ENCODE assay signal across 8 mouse cellular contexts in the genomic region with DNA sequence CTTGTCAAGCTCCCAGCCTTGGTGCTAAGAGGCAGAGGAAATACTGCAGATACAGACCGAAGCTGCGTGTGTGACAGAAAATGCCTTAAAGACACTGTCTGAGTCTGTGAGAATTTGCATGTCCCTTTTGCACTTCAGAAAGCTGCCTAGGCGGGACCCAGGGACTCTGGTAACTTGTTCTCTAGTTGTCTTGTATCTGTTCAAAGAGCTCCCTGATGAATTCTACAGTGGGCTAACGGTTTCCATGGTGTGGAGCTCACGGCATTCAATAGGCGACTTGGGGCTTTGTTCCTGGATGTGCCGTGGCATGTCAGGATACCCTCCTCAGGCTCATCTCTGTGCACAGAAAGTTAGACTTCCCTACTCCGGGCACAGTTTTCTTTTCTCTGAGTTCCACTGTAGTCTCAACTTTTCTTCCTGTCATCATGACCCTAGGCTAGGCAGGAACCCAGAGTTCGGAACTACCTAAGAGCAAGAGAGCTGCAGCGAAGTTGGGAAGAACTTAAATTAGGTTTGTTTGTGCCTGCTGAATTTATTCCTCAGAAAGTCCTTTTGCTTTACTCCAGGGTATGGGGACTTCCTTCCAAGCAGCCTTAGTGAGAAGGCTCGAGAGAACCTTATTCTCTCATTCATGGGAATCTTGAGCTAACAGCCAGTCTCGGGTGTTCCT.
DNase-seq lines count a peak whose midpoint lies in the region; ATAC-seq and TF ChIP-seq lines count a peak whose summit lies in the region.

No protein-coding gene starts in this region.

- DNase-seq in lung, embryonic 14.5 days = peak; percentile 45
- no peak for DNase-seq in lung, postnatal 10 days
- DNase-seq in right cerebral cortex, adult 18-20 months = no peak
- DNase-seq in MN1 (ENCODE audit: low spot score) = no peak
- no peak for DNase-seq in adrenal gland, adult 2 months

- 15% methylated on average over 12 of the region's 12 CpGs for WGBS in lung, embryonic 14.5 days
- 13% methylated on average over 12 of the region's 12 CpGs for WGBS in limb, embryonic 12.5 days
- 62% methylated on average over 12 of the region's 12 CpGs for WGBS in olfactory bulb, adult 2 months

- no peak for TF ChIP-seq CTCF in lung, embryonic 14.5 days (IDR thresholded peaks at IDR 0.05; ENCODE audit: low read depth)
- TF ChIP-seq CTCF in embryonic fibroblast, embryonic 13.5 days (IDR thresholded peaks at IDR 0.05; ENCODE audit: borderline replicate concordance, insufficient read depth, low read length) = no peak
- TF ChIP-seq CTCF in olfactory bulb, adult 2 months (IDR thresholded peaks at IDR 0.05; ENCODE audit: insufficient read depth, low read depth, low read length) = no peak

- H3K4me1 ChIP-seq in lung, embryonic 14.5 days (ENCODE audit: insufficient read depth) = peaks cover 35% of the 10 kb centered on the region
- peaks cover 6% of the 10 kb centered on the region; the same call in 1 of the 2 replicates for H3K4me1 ChIP-seq in embryonic fibroblast, embryonic 13.5 days (ENCODE audit: control insufficient read depth, insufficient read depth, low read length)
- peaks cover 54% of the 10 kb centered on the region for H3K4me1 ChIP-seq in limb, embryonic 12.5 days (replicated peaks)
- peaks cover 7% of the 10 kb centered on the region; the same call in 1 of the 2 replicates for H3K4me1 ChIP-seq in olfactory bulb, adult 2 months (ENCODE audit: control insufficient read depth, insufficient read depth, low read length)

- TF ChIP-seq POLR2A in embryonic fibroblast, embryonic 13.5 days (IDR thresholded peaks at IDR 0.05; ENCODE audit: low read depth, low read length) = 0 out of 2 replicates have a peak, but pooled peaks have one; percentile 30
- TF ChIP-seq POLR2A in olfactory bulb, adult 2 months (IDR thresholded peaks at IDR 0.05; ENCODE audit: insufficient read depth, low read depth, low read length) = no peak

- H3K36me3 ChIP-seq in lung, embryonic 14.5 days (ENCODE audit: insufficient read depth) = peaks cover 12% of the 10 kb centered on the region
- H3K36me3 ChIP-seq in limb, embryonic 12.5 days = peaks cover 10% of the 10 kb centered on the region; the same call in 1 of the 2 replicates

- no peaks in the 10 kb centered on the region for H3K27me3 ChIP-seq in lung, embryonic 14.5 days (ENCODE audit: insufficient read depth, low read length)
- no peaks in the 10 kb centered on the region for H3K27me3 ChIP-seq in limb, embryonic 12.5 days

- H3K27ac ChIP-seq in lung, embryonic 14.5 days (ENCODE audit: low read depth) = peak overlapping the region; percentile 92
- H3K27ac ChIP-seq in embryonic fibroblast, embryonic 13.5 days (ENCODE audit: insufficient read depth, low read length) = peak overlapping the region; percentile 85
- H3K27ac ChIP-seq in limb, embryonic 12.5 days = peak overlapping the region; percentile 98
- H3K27ac ChIP-seq in olfactory bulb, adult 2 months (ENCODE audit: insufficient read depth, low read depth, low read length) = peak overlapping the region; percentile 61; the same call in 1 of the 2 replicates

- no peaks in the 10 kb centered on the region for H3K9me3 ChIP-seq in lung, embryonic 14.5 days (ENCODE audit: low read depth, low read length)
- H3K9me3 ChIP-seq in limb, embryonic 12.5 days = no peaks in the 10 kb centered on the region

- ATAC-seq in lung, embryonic 14.5 days (ENCODE audit: insufficient read depth) = no peak
- ATAC-seq in limb, embryonic 12.5 days (ENCODE audit: insufficient number of reproducible peaks, insufficient read depth, low FRiP score, low TSS enrichment, low read depth) = no peak

- H3K9ac ChIP-seq in lung, embryonic 14.5 days = peak overlapping the region; percentile 61
- peak overlapping the region; percentile 57 for H3K9ac ChIP-seq in limb, embryonic 12.5 days (replicated peaks)

- H3K4me3 ChIP-seq in lung, embryonic 14.5 days (ENCODE audit: low read depth, low read length) = peak overlapping the region; percentile 46
- H3K4me3 ChIP-seq in embryonic fibroblast, embryonic 13.5 days (ENCODE audit: insufficient read depth, low read length) = peak overlapping the region; percentile 97
- H3K4me3 ChIP-seq in limb, embryonic 12.5 days (replicated peaks) = peak overlapping the region; percentile 41
- H3K4me3 ChIP-seq in olfactory bulb, adult 2 months (ENCODE audit: insufficient read depth, low read depth, low read length) = peak overlapping the region; percentile 25; the same call in 1 of the 2 replicates

- H3K4me2 ChIP-seq in lung, embryonic 14.5 days = peak overlapping the region; percentile 74
- peak overlapping the region; percentile 59 for H3K4me2 ChIP-seq in limb, embryonic 12.5 days

Comparison
In these comparisons a context has a peak if more than half of its experiments do, and no peak if none do; other contexts are left out.
1. H3K4me3 ChIP-seq: peak in every context shown above with its lines; median percentile 97 in embryonic fibroblast, embryonic 13.5 days; 46 in lung, embryonic 14.5 days; 41 in limb, embryonic 12.5 days; 25 in olfactory bulb, adult 2 months.